Mouse (Mus musculus): ENCODE data around the gene Mrps15. TPM values are rescaled to one million over a fixed set of nuclear protein-coding genes. Genes with fewer than 3 reads are reported as not detected.
A peak's percentile ranks its signal among the peaks of the same experiment; 100 is the strongest.
"Not testable (repeated sequence)": the region's sequence is repeated elsewhere in the genome, so short reads cannot be mapped to it uniquely, and the experiment has no call there.

Mrps15 gene
- polyA plus RNA-seq, 1 experiment from 2014 or later = 128 TPM

DNA sequence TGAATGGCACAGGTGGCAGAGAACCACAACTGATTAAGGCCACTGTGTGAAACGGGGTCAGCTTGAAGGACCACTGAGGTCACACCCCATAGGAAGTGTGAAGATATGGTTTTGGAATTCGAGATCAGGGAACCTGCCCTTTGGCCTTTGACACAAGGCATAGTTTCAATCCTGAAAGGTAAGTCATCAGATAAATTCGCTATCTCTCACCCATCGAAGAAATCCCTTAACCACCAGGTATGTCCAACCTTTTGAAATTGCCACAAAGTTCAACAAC is 44.1 kb downstream of the Mrps15 start:
- H3K4me1 ChIP-seq (ENCODE audit: control insufficient read depth, insufficient read depth, low read length) = no peaks in the 10 kb centered on the region
- H3K27ac ChIP-seq (ENCODE audit: low read length) = no peak overlapping the region
- no peak overlapping the region for H3K4me3 ChIP-seq (ENCODE audit: low read length)
- H3K36me3 ChIP-seq (ENCODE audit: control insufficient read depth, insufficient read depth) = no peaks in the 10 kb centered on the region
- no peaks in the 10 kb centered on the region for H3K9me3 ChIP-seq (replicated peaks; ENCODE audit: control insufficient read depth, low read length)
- 61% methylated on average over 4 of the region's 4 CpGs for whole genome bisulfite sequencing
- H3K4me2 ChIP-seq (ENCODE audit: low read depth, low read length) = no peak overlapping the region
- H3K9ac ChIP-seq (ENCODE audit: low read length) = no peak overlapping the region
- ATAC-seq (replicated peaks; ENCODE audit: extremely low read depth, insufficient read depth, low FRiP score) = no peak
- no peaks in the 10 kb centered on the region for H3K27me3 ChIP-seq (ENCODE audit: control insufficient read depth, insufficient read depth, low read length)

DNA sequence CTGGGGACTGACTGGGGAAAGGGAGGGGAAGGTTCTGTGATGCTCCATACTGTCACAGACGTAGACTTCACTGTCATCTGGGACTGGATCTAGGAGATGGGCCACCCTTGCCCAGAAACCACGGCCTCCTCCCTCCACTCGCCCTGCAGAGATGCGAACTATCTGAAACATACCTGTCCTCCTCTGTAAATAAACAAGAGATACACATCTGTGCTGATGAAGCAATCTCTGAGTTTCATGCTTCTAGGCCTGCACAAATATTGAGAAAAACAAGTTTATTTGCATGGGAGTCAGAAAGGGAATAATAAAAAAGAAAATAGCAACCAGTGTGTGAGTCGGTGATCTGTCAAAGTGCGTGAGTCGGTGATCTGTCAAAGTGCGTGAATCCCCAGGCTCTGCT is 45.1 kb downstream of the Mrps15 start:
- 73% methylated on average over 8 of the region's 8 CpGs for WGBS
- no peaks in the 10 kb centered on the region for H3K9me3 ChIP-seq (replicated peaks; ENCODE audit: control insufficient read depth, low read length)
- no peak overlapping the region for H3K4me3 ChIP-seq (ENCODE audit: low read length)
- H3K27me3 ChIP-seq (ENCODE audit: control insufficient read depth, insufficient read depth, low read length) = no peaks in the 10 kb centered on the region
- H3K9ac ChIP-seq (ENCODE audit: low read length) = no peak overlapping the region
- no peak overlapping the region for H3K4me2 ChIP-seq (ENCODE audit: low read depth, low read length)
- H3K4me1 ChIP-seq (ENCODE audit: control insufficient read depth, insufficient read depth, low read length) = no peaks in the 10 kb centered on the region
- H3K27ac ChIP-seq (ENCODE audit: low read length) = no peak overlapping the region
- ATAC-seq (replicated peaks; ENCODE audit: extremely low read depth, insufficient read depth, low FRiP score) = no peak
- H3K36me3 ChIP-seq (ENCODE audit: control insufficient read depth, insufficient read depth) = no peaks in the 10 kb centered on the region

DNA sequence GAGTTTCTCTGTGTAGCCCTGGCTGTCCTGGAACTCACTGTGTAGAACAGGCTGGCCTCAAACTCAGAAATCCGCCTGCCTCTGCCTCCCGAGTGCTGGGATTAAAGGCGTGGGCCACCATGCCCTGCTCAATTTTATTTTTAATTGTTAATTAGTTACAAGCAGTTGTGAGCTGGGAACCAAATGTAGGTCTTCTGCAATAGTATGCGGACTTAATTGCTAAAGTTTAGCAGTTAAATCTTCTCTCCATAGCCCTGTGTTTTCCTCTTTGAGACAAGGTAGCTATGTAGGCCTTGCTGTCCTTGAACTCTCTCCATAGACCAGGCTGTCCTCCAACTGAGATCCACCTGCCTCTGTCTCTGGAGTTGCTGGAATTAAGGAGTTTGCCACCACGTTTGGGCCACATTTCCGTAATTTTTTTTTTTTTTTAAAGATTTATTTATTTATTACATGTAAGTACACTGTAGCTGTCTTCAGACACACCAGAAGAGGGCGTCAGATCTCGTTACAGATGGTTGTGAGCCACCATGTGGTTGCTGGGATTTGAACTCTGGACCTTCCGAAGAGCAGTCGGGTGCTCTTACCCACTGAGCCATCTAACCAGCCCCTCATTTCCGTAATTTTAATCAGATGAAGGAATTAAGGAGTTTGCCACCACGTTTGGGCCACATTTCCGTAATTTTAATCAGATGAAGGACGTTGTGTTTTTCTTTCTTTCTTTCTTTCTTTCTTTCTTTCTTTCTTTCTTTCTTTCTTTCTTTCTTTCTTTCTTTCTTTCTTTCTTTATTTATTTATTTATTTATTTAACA is 49.1 kb downstream of the Mrps15 start:
- WGBS = 54% methylated on average over 14 of the region's 14 CpGs
- not testable (repeated sequence) for H3K4me3 ChIP-seq (ENCODE audit: low read length)

DNA sequence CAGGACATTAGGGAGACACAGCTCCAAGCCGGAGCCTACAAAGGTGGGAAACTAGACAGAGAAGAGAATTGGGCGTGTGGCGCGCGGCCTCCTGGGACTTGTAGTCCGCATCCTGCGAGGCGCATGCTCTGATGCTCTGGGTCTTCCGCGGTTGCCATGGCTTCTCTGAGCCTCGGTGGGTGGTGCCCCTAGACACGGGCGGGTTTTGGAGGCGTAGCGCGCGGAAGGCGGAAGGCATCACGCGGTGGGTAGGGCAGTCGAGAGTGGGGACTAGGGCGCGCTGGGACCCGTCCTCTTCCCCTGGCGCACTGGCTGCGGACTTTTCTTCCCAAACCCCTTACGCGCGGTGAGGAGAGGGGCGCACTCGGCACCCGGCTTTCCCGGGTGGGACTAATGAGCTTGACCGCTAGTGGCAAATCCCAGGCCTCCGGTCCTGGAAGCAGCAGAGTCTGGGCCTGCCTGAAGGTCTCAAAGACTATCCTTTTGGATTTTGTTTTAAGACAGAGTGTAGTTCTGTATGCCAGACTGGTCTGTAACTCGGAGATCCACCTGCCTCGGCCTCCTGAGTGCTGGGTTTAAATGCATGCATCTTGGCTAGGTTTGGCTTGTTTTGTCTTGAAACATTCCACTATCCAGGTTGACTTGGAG is 49.9 kb downstream of the Mrps15 start, which contains the start of gene Lsm10:
TSS of gene Lsm10 (plus strand) at position 160 of the 648 bp plus-strand sequence.
- Histone ChIP-seq H3K9ac (ENCODE audit: low read length) (peak within 1 kb of the TSS; percentile 76), H3K36me3 (ENCODE audit: control insufficient read depth, insufficient read depth) (no peaks in the 10 kb centered on the region), H3K4me1 (ENCODE audit: control insufficient read depth, insufficient read depth, low read length) (peaks cover 29% of the 10 kb centered on the region), H3K27ac (ENCODE audit: low read length) (peak within 1 kb of the TSS; percentile 75), H3K27me3 (ENCODE audit: control insufficient read depth, insufficient read depth, low read length) (no peaks in the 10 kb centered on the region), H3K4me2 (ENCODE audit: low read depth, low read length) (peak within 1 kb of the TSS; percentile 53), H3K9me3 (replicated peaks; ENCODE audit: control insufficient read depth, low read length) (no peaks in the 10 kb centered on the region), H3K4me3 (ENCODE audit: low read length) (peak within 1 kb of the TSS; percentile 73)
- 2% methylated on average over 37 of the region's 37 CpGs for WGBS
- peak; percentile 96 for ATAC-seq (replicated peaks; ENCODE audit: extremely low read depth, insufficient read depth, low FRiP score)

More for the DNA sequence above, 49.1 kb downstream of the Mrps15 start:
- Histone ChIP-seq H3K4me1 (ENCODE audit: control insufficient read depth, insufficient read depth, low read length) (peaks cover 29% of the 10 kb centered on the region), H3K4me2 (ENCODE audit: low read depth, low read length) (peak overlapping the region; percentile 53; the same call in 1 of the 2 replicates)
- H3K9ac ChIP-seq (ENCODE audit: low read length); ATAC-seq (replicated peaks; ENCODE audit: extremely low read depth, insufficient read depth, low FRiP score); H3K27me3 ChIP-seq (ENCODE audit: control insufficient read depth, insufficient read depth, low read length); H3K9me3 ChIP-seq (replicated peaks; ENCODE audit: control insufficient read depth, low read length); H3K27ac ChIP-seq (ENCODE audit: low read length); H3K36me3 ChIP-seq (ENCODE audit: control insufficient read depth, insufficient read depth): not testable (repeated sequence)

DNA sequence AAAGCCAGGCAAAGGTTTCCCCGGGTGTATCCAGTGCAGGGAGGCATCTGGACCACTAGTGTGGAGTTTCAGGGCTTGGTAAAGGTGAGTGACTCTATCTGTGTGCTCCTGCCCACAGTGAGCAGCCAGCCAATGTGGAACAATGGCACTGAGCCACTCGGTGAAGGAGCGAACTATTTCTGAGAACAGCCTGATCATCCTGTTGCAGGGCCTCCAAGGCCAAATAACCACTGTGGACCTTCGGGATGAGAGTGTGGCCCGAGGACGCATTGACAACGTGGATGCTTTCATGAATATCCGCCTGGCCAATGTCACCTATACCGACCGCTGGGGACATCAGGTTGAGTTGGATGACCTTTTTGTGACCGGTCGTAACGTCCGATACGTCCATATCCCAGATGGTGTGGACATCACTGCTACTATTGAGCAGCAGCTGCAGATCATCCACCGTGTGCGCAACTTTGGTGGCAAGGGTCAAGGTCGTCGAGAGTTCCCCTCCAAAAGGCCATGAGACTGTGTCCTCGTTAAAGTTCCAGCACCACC is 51.1 kb downstream of the Mrps15 start:
- Histone ChIP-seq H3K27ac (ENCODE audit: low read length) (no peak overlapping the region), H3K9ac (ENCODE audit: low read length) (no peak overlapping the region), H3K4me1 (ENCODE audit: control insufficient read depth, insufficient read depth, low read length) (peaks cover 36% of the 10 kb centered on the region), H3K27me3 (ENCODE audit: control insufficient read depth, insufficient read depth, low read length) (no peaks in the 10 kb centered on the region), H3K4me3 (ENCODE audit: low read length) (no peak overlapping the region), H3K4me2 (ENCODE audit: low read depth, low read length) (no peak overlapping the region), H3K9me3 (replicated peaks; ENCODE audit: control insufficient read depth, low read length) (no peaks in the 10 kb centered on the region), H3K36me3 (ENCODE audit: control insufficient read depth, insufficient read depth) (no peaks in the 10 kb centered on the region)
- 93% methylated on average over 20 of the region's 20 CpGs for WGBS
- ATAC-seq (replicated peaks; ENCODE audit: extremely low read depth, insufficient read depth, low FRiP score) = no peak

DNA sequence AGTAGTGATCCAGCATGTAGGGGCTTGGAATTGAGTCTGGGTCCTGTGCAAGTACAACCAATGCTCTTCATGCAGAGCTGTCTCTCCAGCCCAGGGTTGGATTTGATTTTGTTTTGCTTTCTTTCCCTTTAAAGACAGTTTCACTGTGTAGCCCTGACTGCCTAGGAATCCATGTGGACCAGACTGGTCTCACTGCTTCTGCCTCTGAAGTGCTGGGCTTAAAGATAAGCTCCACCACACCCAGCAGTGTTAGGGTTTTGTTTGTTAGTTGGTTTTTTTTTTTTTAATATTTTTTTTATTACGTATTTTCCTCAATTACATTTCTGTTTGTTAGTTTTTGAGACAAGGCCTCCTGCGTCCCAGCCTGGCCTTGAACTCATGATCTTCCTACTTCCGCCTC is 52.6 kb downstream of the Mrps15 start:
- Histone ChIP-seq H3K9me3 (replicated peaks; ENCODE audit: control insufficient read depth, low read length) (no peaks in the 10 kb centered on the region), H3K4me2 (ENCODE audit: low read depth, low read length) (peak overlapping the region; percentile 44; the same call in 1 of the 2 replicates), H3K27me3 (ENCODE audit: control insufficient read depth, insufficient read depth, low read length) (no peaks in the 10 kb centered on the region), H3K4me1 (ENCODE audit: control insufficient read depth, insufficient read depth, low read length) (peaks cover 39% of the 10 kb centered on the region), H3K27ac (ENCODE audit: low read length) (peak overlapping the region; percentile 83), H3K9ac (ENCODE audit: low read length) (peak overlapping the region; percentile 9; the same call in 1 of the 2 replicates), H3K4me3 (ENCODE audit: low read length) (no peak overlapping the region), H3K36me3 (ENCODE audit: control insufficient read depth, insufficient read depth) (no peaks in the 10 kb centered on the region)
- ATAC-seq (replicated peaks; ENCODE audit: extremely low read depth, insufficient read depth, low FRiP score) = no peak
- 85% methylated on average over 3 of the region's 3 CpGs for WGBS

DNA sequence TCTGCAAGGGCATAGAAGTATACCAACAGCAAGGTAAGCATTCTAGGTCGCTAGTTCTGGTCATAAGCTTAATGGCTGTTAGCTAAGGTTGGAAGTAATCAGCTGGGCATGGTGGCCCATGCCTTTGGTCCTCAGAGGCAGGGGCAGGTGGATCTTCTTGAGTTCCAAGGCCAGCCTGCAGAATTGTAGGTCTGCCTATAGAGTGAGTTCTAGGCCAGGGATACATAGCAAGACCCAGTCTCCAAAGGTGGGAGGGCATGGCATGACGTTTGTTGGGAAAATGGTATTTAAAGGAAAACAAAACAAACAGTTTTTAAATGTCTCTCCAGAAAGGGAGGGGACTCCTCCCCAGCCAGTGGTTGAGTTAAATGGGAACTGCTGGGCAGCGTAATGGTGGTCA is 54.0 kb downstream of the Mrps15 start:
- no peak overlapping the region for H3K4me3 ChIP-seq (ENCODE audit: low read length)
- H3K4me1 ChIP-seq (ENCODE audit: control insufficient read depth, insufficient read depth, low read length) = peaks cover 51% of the 10 kb centered on the region
- no peak overlapping the region for H3K9ac ChIP-seq (ENCODE audit: low read length)
- H3K36me3 ChIP-seq (ENCODE audit: control insufficient read depth, insufficient read depth) = no peaks in the 10 kb centered on the region
- no peaks in the 10 kb centered on the region for H3K9me3 ChIP-seq (replicated peaks; ENCODE audit: control insufficient read depth, low read length)
- no peak for ATAC-seq (replicated peaks; ENCODE audit: extremely low read depth, insufficient read depth, low FRiP score)
- no peaks in the 10 kb centered on the region for H3K27me3 ChIP-seq (ENCODE audit: control insufficient read depth, insufficient read depth, low read length)
- 86% methylated on average over 3 of the region's 3 CpGs for WGBS
- no peak overlapping the region for H3K4me2 ChIP-seq (ENCODE audit: low read depth, low read length)
- peak overlapping the region; percentile 83; the same call in 1 of the 2 replicates for H3K27ac ChIP-seq (ENCODE audit: low read length)

DNA sequence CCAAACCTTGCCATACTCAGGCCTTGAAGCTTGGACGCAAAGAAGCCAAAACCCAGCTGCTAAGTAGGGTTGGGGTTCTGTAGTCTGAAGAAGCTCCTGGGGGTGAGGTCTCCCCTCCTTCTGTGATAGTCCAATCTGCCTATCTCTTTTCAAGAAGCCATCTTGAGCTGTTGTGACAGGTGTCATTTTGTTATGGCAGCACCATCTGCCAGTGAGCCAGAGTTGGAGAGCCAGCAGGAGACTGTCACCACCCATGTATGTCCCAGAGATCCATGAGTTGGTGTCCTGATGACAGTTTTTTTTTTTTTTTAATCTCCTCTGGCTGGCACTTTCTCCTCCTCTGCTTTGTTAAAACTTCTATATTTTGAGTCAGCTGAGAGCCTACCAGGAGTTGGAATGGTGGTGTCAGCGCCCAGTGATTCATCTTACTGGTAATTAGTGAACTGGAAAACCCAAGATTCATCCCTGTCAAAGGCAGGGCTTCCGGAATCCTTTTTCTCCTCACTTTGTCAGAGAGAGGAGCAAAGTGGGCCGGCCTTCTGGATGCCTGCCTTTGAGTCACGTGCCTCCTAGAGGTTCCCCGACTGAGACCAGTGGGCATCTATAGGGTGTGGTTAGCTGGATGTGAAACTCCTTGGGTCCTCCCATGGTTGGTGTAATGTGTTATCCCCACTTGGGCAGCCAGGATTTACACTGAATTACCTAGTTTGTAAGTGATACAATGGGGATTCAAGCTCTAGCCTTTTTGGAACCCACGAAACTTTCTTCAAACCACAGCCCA is 55.5 kb downstream of the Mrps15 start:
- H3K27ac ChIP-seq (ENCODE audit: low read length) = peak overlapping the region; percentile 92
- no peaks in the 10 kb centered on the region for H3K36me3 ChIP-seq (ENCODE audit: control insufficient read depth, insufficient read depth)
- H3K4me2 ChIP-seq (ENCODE audit: low read depth, low read length) = peak overlapping the region; percentile 79
- peak overlapping the region; percentile 58; the same call in 1 of the 2 replicates for H3K9ac ChIP-seq (ENCODE audit: low read length)
- no peaks in the 10 kb centered on the region for H3K27me3 ChIP-seq (ENCODE audit: control insufficient read depth, insufficient read depth, low read length)
- H3K4me3 ChIP-seq (ENCODE audit: low read length) = no peak overlapping the region
- H3K9me3 ChIP-seq (replicated peaks; ENCODE audit: control insufficient read depth, low read length) = no peaks in the 10 kb centered on the region
- ATAC-seq (replicated peaks; ENCODE audit: extremely low read depth, insufficient read depth, low FRiP score) = no peak
- 51% methylated on average over 7 of the region's 7 CpGs for WGBS
- H3K4me1 ChIP-seq (ENCODE audit: control insufficient read depth, insufficient read depth, low read length) = peaks cover 48% of the 10 kb centered on the region
